9 mouse cellular contexts compared by ENCODE assay signal in the genomic region with DNA sequence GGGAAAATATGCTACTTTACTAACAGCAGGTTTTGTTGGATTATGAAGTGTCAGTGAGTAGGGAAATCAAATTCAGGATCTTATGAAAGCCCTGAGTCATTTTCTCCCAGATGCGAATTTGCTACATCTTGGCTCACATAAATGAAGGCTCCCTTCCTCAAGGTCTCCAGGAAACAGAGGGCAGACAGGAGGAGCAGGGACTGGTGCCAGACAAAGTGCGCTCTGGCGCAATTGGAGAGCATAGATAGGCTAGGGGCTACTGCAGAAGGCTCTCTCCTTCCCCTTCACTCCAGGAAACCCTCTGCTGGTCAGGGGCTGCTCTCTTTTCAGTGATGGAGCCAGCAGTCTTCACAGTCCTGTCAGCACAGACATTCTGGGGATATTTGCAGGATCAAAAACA.
DNase-seq lines count a peak whose midpoint lies in the region; ATAC-seq lines count a peak whose summit lies in the region.
"Had no signal": no experiment of that assay in that cellular context is flagged by ENCODE, and none has a peak within 500 bp of the region (broad histone marks: within the 10 kb centered on the region; RNA-seq: fewer than 3 reads in every experiment).

No protein-coding gene starts in this region.

- peak; percentile 30 to 43 for DNase-seq in cerebellum, postnatal 14 days
- no peak for DNase-seq in cerebellum, postnatal 4 days (ENCODE audit: low spot score in 2 of 2)
- peak; percentile 63 for DNase-seq in ovary, adult 18-20 months (ENCODE audit: low spot score)
- DNase-seq in ovary, postnatal 14 days (ENCODE audit: low spot score), result no peak
- DNase-seq in limb, embryonic 10.5 days (ENCODE audit: low spot score), result peak; percentile 26
- peak; percentile 65 for DNase-seq in testis, postnatal 14 days (ENCODE audit: low spot score)
- no peak for DNase-seq in gastrocnemius, postnatal 14 days

- no peak overlapping the region for H3K4me3 ChIP-seq in limb, embryonic 10.5 days

- intact Hi-C loops in gastrocnemius, postnatal 14 days (cut with DNase I; ENCODE audit: low total_unique reads), result no loop called here

- peaks cover 21% of the 10 kb centered on the region for H3K4me1 ChIP-seq in limb, embryonic 10.5 days

- H3K36me3 ChIP-seq in limb, embryonic 10.5 days, result no peaks in the 10 kb centered on the region

- peaks cover 28% of the 10 kb centered on the region for H3K27me3 ChIP-seq in limb, embryonic 10.5 days (ENCODE audit: low read depth, poor library complexity, severe bottlenecking)

- no peak overlapping the region for H3K27ac ChIP-seq in limb, embryonic 10.5 days
- H3K27ac ChIP-seq: macrophage had no signal

- ATAC-seq in megakaryocyte-erythroid progenitor cell, adult 5-6 weeks (replicated peaks; ENCODE audit: low FRiP score, low TSS enrichment, poor library complexity, severe bottlenecking), result no peak

- H3K9me3 ChIP-seq in limb, embryonic 10.5 days (replicated peaks), result no peaks in the 10 kb centered on the region

- WGBS in limb, embryonic 10.5 days, result 46% methylated on average over 3 of the region's 3 CpGs

Comparison
In these comparisons a context has a peak if more than half of its experiments do, and no peak if none do; other contexts are left out.
1. DNase-seq: peak in cerebellum, postnatal 14 days (2 of 2), ovary, adult 18-20 months (single experiment), limb, embryonic 10.5 days (single experiment) and testis, postnatal 14 days (single experiment); none in cerebellum, postnatal 4 days (0 of 2), ovary, postnatal 14 days (single experiment) and gastrocnemius, postnatal 14 days (single experiment).